Mouse (Mus musculus): Measurements from ENCODE around the gene Gja1.
"Not testable (repeated sequence)": the region's sequence is repeated elsewhere in the genome, so short reads cannot be mapped to it uniquely, and the experiment has no call there.

- TF ChIP-seq EP300 (optimal IDR thresholded peaks at IDR 0.05); CTCF (IDR thresholded peaks at IDR 0.05; ENCODE audit: low read depth): not testable (repeated sequence)
These were observed 16.8 kb downstream of the Gja1 start for GRCm38 (mm10) chr10:56393815-56394417.

Data from stomach, postnatal 0 days (tissue).